Mouse (Mus musculus) c-Kit-positive CD71-positive TER-119-negative erythroid progenitor cells, embryonic 14.5 days (primary cell): ENCODE data around the gene Arhgap15.

ENCODE experiments used
- DNase-seq: peaks from one replicate; pipeline ENCODE4 v3.0.0-alpha.2; 2013; ENCODE audit warnings: low read depth

Arhgap15 gene

DNA sequence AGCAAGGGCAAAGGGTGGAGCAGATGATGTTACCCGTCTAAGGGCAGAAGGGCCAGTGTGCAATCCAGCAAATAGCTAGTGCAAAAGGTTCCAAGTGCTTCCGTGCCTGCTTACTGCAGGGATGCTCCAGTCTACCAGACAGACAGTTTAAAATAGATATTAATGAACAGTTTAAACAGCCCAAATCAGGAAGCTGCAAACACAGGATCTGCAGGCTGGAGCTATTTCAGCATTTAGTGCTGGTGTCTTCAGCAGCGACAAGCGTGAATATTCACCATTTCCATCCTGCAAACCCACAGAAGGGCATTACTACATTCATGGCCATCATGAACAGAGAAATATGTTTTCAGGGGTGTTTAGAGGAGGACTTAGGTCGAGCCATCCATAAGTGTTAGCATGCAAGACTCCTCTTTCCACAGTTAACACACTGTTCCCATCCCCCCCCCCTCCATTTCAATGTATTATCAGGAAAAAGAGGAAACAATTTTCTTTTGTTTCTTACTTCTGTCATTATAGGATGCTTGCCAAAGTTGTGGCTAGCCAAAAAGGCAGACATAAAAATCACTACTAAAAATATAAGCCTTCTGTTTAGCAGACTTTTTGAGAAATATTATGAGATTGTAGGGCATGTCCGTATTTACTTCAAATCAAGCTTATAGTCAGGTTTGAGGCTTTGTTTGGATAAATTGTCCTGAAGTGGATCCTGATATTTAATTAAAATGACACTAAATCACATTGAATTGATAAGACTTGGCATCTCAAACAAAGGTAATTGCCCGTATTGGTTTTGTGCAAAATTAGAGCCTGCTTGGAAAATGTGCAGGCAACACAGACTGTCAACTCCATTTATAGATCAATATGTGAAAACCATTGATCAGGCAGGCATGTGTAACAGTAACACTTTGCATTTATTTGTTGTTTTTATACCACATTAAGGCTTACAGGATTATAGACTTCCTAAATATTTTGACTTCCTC, 35.4 kb downstream of the Arhgap15 start:
- DNase-seq, result no peak

DNA sequence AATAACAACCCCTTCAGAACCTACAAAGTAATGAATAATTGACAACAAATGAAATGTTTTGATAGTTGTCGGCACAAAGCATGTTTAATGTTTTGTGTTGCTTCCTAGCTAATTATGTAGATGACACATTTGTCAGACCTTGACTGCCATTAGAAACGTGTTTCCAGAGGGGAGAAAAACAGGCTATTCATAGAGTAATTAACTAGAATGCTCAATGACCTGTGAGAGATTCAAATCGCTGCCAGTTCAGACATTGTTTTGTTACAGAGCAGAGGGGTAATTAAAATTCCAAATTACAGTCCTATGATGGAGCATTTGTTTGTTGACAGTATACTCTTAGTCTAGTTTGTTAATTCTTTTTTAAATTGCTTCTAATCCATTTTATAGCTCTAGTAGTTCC, 37.5 kb downstream of the Arhgap15 start:
- no peak for DNase-seq

DNA sequence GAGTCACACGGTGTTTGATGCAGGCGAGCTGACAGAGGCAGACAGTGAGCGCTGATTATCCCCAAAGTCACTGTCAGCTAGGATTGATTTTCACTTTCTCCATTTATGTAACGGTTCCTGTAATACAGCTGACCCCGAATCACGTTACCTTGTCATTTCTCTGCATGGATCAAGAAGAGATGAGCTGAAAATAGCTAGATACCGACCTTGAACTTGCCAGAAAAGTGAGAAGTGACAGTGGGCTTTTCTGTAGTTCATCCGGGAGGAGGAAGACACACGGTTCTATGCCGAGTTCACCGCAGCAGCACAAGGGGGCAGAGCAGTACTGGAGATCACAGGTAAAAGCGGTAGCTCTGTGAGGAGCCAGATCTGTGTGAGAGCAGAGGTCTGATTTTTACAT, 38.5 kb downstream of the Arhgap15 start:
- DNase-seq, result no peak

DNA sequence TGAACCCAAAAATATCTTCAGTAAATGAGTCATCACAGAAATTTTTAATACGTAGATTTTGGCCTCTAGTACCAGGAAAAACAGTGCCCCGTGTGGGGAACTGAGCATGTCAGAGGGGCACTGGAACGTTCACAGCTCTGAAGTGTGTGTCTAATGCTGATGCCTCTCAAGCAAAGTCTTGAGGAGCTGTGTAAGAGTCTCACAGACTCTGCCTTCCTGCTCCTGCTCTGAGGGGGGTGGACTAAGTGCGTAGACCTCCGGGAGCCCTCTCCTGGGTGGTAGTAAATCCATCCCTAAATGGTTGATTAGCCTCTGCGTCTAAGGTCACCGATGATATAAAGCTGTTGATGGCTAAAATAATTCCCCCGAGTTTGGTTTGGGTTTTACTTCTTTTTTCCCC, 39.9 kb downstream of the Arhgap15 start:
- no peak for DNase-seq

DNA sequence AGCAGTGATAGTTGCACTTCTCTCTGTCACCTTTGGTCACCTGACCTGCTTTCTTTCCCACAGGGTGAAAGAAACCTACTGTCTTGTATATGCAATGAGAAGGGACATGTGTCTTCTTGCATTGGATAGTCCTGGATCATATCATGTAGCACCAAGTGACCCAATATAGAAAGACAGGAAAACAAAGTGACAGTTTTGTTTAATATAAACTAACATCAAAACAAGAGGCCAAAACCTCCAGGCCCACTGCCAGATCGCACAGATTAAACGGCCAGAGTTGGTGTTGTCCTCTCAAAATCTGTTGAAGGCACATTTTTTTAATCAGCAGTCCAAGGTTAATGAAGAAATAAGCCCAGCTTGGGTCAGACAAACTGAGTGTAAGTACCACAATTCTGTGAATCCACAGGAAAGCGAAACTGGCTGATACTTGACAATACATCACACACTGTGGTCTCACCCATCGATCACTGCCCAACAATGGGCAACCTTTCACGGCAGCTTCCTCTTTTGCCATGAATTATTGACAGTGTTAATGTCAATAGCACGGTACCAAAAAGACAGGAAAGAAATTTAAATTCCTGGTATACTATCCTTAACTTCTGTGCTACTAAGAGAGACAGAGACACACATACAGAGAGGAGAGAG, 41.5 kb downstream of the Arhgap15 start:
- DNase-seq, result no peak

DNA sequence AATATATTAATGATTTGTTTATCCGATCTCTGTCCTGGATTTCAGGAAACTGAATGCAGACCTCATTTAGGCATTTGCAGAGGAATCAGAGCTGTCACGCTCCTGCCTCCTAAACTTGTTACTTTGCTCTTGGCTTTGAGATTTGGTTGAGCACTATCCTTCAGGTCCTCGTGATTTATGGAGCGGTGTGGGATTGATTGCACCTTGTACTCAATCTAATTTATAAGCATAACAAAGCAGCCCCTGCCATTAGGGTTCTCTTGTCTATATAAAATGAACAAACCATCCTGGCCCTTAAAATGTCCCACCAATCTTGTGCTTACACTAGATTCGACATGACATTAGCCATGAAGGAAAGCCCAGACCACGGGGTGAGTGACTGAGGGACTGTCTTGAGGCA, 43.0 kb downstream of the Arhgap15 start:
- DNase-seq, result no peak

DNA sequence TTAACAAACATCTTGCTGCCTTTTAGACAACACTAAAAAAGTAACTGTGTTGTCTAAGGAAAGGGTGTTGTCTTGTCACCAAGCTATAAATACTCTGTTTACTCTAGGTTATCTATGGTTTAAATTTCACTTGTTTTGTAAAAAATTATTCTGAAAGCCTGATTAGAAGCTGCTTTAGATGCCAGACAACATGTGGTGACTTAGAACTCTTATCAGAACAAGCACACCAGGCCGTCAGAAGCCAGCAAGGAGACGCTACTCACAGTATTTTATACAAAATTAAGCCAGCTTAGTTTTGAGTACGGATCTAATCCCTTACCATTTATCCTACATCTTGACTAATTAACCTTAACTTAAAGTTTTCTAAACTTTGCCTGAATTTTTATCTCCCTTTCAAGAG, 44.5 kb downstream of the Arhgap15 start:
- DNase-seq, result no peak

DNA sequence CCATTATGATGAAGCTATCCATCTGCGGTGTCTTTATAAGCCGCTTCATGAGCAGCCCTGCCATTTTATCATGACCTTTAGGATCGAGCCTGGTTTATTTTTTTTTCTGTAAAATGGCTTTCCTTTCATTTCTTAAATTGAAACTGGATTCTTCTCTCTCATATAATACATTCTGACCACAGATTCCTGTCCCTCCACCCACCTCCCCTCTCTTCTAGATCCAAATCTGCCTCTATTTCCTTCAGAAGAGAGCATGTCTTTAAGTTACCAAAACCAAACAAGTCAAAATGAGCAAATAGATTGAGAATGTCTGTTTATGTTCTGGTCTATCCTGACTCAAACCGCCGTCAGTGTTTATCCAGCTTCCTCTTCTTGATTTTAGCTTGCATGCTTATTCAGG, 46.1 kb downstream of the Arhgap15 start:
- no peak for DNase-seq

DNA sequence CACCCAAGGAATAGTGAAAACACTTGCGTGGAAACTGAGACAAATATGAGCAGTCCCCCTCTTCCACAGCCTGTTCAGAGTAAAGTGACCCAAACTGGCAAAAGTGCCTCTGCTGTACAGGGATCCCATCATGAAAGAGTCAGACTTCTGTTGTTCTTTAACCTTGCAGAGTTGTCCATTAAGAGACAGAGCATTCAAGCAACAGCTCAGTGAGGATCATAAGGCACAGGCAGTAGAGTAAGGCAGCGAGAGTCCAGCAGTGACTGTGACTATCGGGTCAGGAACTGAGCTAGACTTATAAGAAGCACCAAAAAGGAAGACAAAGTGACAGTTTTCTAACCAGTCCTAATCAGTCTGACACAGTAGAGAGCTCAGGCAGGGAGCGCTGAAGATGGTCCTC, 47.8 kb downstream of the Arhgap15 start:
- no peak for DNase-seq

DNA sequence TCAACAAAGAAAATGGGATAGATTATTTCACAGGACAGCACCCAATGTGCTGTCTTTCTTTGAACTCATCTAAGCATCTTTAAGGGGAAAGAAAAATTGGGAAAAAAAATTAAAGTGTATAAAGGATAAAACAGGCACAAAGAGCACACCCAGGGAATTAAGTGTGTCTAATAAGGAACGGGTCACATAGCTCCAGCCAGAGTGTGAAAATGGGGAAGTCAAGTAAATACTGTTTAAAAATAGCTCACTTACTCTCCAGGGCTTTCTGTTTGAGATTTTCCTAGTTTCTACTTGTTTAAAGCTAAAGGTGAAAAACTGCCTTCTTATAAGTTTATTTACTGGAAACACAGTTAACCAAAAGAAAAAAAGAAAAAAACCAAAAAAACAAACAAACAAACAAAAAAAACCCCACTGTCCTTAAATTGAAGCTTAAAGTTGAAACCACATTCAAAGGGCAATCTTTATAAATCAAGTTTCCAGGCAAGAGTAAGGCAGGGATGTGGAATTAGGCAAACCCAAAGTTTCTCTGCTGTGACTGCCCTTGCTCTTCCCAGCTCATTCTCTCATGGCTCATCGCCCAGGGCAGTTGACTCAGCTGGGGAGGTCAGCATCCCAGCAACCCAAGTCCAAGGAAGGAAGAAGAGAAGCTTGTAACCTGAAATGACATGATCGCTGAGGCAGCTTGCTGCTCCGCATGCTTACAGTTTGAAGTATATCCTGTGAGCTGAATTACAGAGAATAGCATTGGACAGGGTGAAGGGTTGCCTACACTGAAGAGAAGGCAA, 57.5 kb downstream of the Arhgap15 start:
- DNase-seq, result no peak

DNA sequence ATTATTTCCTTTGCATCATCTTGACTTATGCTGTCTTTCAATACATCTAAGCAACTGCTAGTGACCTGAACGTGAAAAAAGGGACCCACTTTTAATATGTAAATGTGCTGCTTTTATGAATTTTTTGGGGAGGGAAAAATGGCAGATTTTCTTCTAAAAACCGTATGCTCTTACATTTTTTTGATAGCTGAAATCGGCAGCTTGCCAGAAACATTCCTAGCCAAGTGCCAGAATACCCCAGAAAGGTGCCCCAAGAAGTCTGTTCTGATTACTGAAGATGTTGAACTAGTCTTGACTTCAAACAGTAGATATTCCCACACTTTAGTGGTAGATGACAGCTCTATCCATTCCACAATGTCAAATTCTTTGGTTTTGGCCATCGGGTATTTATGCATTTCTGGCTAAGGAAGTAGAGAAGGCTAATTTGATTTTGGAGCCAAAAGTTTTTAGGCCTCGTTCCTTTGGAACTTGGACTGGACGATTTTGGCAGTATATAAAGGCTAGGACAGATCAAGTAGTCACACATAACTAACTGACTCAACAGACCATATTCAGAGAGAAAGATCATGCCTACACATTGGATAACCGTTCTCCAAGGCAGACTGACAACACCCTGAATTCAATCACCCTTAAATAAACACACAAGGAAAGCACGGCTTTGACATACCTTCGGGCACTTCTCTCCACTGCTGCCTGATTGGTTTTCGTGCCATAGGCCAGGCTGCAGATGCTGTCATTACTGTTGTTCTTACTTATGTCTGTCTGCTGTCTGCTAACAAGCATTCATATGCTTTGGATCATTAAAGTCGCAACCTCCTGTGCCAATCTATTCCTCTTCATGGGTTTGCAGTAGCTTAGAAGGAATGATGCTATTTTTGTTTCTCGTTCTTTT, 67.5 kb downstream of the Arhgap15 start:
- DNase-seq, result no peak

DNA sequence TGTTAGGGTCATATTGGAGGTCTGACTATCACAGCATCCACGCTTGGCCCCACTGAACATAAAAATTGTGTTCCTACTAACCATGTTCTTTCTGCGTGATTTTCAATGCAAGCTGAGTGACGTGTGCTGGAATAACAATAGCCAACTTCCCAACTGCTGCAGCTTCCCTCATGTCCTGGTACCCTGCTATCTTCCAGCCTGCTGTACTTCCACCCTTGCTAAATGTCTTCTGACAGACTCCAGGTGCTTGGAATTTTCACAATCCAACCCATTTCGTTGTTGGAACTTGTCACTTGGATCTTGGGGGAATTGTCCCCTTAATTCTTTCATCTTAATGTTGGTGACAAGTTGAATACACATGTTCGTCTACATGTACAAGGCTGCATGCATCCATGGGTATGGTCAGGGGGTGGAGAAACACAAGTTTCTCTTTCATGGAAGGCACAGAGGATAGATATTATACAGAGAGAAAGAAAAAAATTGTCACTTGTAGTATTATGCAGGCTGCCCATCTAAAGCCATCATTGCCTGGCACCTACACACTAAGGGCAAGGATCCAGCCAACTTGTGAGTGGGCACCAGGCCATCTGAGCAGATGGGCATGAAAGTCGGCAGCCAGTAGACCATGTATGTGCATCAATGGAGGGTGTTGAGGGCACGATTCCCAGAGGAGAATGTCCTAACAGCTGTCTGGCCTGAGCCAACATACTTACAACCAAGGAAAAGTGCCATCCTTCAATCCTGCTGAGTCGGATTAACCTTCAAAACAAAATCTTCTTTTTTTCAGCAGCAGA, 68.4 kb downstream of the Arhgap15 start:
- DNase-seq, result no peak

DNA sequence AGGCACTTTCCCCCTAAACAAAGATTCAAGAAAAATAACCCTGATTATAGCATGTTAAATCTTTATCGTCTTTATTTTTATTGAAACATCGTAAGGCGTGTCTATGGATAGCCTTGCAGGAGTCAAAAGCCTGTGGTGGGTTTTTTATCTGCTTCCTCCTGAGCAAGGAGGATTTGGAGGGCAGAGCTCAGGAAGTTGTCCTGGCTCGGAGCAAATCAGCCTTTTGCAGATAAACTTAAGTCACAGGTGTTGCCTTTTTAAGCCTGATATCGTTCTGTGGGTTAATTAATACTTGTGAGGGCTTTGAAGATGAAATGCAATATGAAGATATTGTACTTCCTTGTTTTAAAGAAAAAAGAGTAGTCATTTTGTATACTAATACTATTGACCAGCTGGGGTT, 87.3 kb downstream of the Arhgap15 start:
- peak; percentile 39 for DNase-seq

DNA sequence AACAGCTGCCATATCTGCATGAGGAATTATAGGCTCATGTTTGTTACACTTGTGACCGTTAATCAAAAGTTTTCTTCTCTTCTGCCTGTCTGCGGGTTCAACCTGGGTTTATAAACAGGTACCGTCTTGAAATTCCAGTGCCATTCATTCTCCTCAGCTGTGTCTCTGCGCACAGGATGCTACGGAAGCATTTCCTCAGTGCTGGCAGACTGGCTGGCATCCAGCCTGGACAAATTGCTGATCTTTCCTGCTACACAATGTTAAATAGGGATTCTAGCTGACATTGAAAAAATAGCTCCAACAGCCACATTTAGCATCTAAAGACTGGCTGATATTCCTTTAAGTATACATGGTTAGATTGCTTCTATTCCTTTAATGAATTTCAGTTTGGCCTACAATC, 93.0 kb downstream of the Arhgap15 start:
- DNase-seq, result no peak

DNA sequence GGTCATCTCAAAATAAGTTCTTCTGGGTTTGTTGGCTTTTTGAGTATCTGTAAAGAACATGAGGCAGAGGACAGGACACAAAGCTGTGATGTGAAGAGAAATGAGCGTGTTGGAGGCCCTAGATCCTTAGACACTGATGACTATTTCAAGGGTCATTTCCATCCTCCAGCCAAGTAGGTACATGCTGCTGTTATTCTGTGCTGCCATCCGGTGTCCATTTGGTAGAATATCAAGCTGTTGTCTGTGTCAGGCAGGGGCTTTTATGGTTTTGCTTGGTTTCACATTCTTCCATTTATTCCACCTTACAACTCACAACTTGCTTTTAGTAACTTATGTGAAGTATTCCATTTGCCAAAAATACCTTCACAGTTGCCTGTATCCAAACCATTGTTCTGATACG, 102.6 kb downstream of the Arhgap15 start:
- no peak for DNase-seq

DNA sequence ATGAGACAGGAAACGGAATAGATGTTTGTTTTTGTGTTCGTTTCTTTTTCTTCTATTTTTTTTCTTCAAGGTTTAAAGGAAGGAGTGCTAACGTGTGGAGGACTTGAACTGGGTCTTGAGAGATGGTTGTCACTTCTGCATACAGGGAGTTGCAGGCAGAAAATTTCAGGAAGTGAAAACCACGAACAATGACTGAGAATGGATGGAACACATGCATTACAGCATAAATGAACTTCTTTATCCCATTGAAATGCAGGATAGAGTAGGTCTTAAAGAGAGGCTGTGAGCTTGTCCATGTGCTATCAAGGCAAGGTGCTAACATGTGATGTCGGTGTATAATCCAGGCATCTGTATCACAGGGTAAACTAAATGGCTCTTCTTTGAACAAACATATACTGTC, 114.1 kb downstream of the Arhgap15 start:
- no peak for DNase-seq

DNA sequence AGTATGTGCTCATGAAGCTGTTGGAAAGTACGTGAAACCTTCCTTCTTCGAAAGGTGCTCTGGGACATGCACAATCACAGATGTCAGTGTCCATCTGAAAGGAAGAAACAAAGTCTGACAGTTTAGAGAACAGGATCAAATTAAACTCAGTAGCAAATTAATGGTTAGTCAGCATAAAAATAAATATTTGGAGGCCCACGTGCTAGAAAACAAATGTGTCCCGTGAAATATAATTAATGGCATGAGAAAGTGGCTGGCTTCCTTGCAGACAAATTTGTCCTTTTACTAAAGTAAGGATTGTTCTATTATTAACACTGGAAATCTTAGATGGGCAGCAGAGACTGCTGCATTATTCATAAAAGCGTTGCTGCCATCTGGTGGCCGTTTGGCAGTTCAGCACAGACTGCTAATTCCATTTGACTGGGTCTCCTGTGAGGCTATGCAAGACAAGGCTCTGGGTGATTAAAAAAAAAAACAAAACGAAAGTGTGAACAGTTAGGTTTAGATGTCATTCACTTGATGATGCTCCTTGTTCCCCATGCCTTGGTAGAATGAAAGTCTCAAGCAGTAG, 153.9 kb downstream of the Arhgap15 start:
- peak; percentile 46 for DNase-seq

DNA sequence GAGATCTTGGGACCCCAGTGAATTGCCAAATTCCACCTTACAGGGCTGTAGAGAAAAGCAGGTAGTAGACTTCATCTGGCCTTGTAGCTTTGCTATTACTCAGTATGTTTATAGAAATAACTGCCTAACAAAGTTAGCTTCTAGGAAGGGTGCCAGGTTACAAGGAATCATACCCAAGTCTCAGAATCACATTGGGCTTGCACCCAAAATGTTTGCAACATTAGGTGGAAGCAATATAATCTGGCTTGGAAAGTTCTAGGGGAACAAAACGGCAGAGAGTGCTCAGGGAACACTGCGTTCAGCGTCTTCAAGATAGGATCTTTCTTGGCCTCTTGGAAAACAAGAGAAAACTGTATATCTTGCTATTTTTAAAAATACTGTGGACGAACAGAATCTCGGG, 158.9 kb downstream of the Arhgap15 start:
- no peak for DNase-seq

DNA sequence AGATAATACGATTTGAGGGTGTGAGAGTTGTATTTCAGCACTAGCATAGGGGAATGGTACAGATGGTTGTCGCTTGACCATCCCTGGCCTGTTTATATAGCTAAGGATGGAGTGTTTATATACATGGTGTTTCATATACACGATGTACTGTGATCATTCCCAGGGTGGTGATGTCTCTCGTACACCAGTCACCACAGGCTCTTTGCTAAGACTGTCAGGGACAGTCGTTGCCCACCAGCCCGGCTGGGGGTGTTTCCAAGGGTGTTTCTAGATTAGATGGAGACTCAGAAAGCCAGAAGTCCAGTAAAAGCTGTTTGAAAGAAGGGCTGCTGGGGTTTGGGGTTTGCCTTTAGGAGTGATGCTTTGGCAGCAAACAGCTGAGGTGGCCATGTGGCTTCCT, 165.5 kb downstream of the Arhgap15 start:
- DNase-seq, result no peak

DNA sequence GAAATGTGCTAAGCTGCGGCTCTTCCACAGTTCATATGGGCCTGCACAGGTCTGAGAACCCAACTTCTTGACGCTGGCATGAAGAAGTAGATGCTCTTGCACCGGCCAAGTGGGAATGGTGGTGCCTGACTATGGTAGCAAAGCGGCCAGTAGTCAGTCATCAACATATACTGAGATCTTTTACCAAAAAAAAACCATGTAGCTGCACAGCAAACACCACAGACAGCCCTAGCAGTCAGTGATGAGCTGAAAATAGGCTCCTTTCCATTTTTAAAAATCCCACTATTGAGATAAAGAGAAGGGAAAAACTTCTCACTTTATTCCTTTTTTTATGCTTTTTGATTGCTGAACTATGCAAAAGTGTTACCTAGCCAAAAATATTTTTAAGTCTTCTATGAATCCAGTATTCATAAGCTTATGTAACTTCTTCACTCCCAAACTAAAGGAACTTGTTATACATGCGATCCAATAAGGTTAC, 175.3 kb downstream of the Arhgap15 start:
- no peak for DNase-seq
